Mouse (Mus musculus) stomach, postnatal 0 days (tissue): ENCODE measurements around the gene Lgr5. TPM values are rescaled to one million over a fixed set of nuclear protein-coding genes. Genes with fewer than 3 reads are reported as not detected.

Experiments
- ATAC-seq: fragments of 200-750 bp; cut with Nextera tagmentation; 2 replicates; pipeline ENCODE4 v1.8.0; 2017; ENCODE audit not compliant: low FRiP score, low TSS enrichment
- DNase-seq: peaks from one replicate; pipeline ENCODE4 v3.0.0-alpha.2; 2016; ENCODE audit warnings: low spot score
- H3K27ac ChIP-seq: fragments of 300-500 bp; sonication (generic); replicated peaks from 2 replicates; pipeline ENCODE4 v1.5.1; 2014; ENCODE audit warnings: mild to moderate bottlenecking, control low read depth
- H3K27me3 ChIP-seq: fragments of 300-500 bp; sonication (generic); 2 replicates; pipeline ENCODE4 v1.6.1; 2014; ENCODE audit warnings: low read length; ENCODE audit not compliant: control insufficient read depth, insufficient read depth
- H3K36me3 ChIP-seq: fragments of 300-500 bp; sonication (generic); 2 replicates; pipeline ENCODE4 v1.6.1; 2014; ENCODE audit warnings: low read length, mixed read lengths; ENCODE audit not compliant: control insufficient read depth, insufficient read depth
- H3K4me1 ChIP-seq: fragments of 300-500 bp; sonication (generic); replicated peaks from 2 replicates; pipeline ENCODE4 v1.6.1; 2014; ENCODE audit warnings: antibody characterized with exemption; ENCODE audit not compliant: control insufficient read depth, insufficient read depth
- H3K4me2 ChIP-seq: fragments of 300-500 bp; sonication (generic); replicated peaks from 2 replicates; pipeline ENCODE4 v1.6.1; 2014; ENCODE audit warnings: low read depth, mild to moderate bottlenecking, control low read depth, moderate library complexity
- H3K4me3 ChIP-seq: fragments of 300-500 bp; sonication (generic); 2 replicates; pipeline ENCODE4 v1.5.1; 2014; ENCODE audit warnings: low read depth, low read length, control low read depth
- H3K9ac ChIP-seq: fragments of 300-500 bp; sonication (generic); 2 replicates; pipeline ENCODE4 v1.6.1; 2014; ENCODE audit warnings: mild to moderate bottlenecking, low read length, control low read depth, mixed read lengths
- H3K9me3 ChIP-seq: fragments of 300-500 bp; sonication (generic); 2 replicates; pipeline ENCODE4 v1.6.1; 2016; ENCODE audit warnings: low read length; ENCODE audit not compliant: control insufficient read depth
- CTCF ChIP-seq: IDR thresholded peaks from 2 replicates; pipeline ENCODE4 v1.5.1; 2016; ENCODE audit warnings: antibody characterized with exemption, low read depth, mild to moderate bottlenecking, moderate library complexity
- EP300 ChIP-seq: optimal IDR thresholded peaks from 2 replicates; pipeline ENCODE3; 2016; ENCODE audit warnings: antibody characterized with exemption
- WGBS: fragments of 180-500 bp; shearing (Covaris S2); extraction: QIAGEN DNeasy Blood & Tissue Kit; methylation state at CpG from one replicate; pipeline ENCODE4 v1.1.7; 2014; 5-methylcytosine and 5-hydroxymethylcytosine counted together
- polyA plus RNA-seq: library from polyadenylated mRNA; unstranded; fragments of >200 nt; fragmentation: Nextera tagmentation; extraction: Ambion mirVana; gene quantifications from 2 replicates; pipeline ENCODE4 v1.2.1, GENCODE M21; 2015

The Lgr5 gene
- polyA plus RNA-seq, 1 experiment from 2014 or later, result 2.9 TPM

GRCm38 (mm10) chr10:115579076-115579475 is 8.5 kb downstream of the Lgr5 start:
- 71% methylated on average over 7 of the region's 7 CpGs for WGBS
- no peaks in the 10 kb centered on the region for H3K36me3 ChIP-seq
- ATAC-seq (no peak), DNase-seq (no peak)
- H3K4me2 ChIP-seq, result no peak overlapping the region
- no peak overlapping the region for H3K4me3 ChIP-seq
- peaks cover under 1% of the 10 kb centered on the region; the same call in 1 of the 2 replicates for H3K27me3 ChIP-seq
- no peaks in the 10 kb centered on the region for H3K9me3 ChIP-seq
- no peaks in the 10 kb centered on the region for H3K4me1 ChIP-seq
- no peak overlapping the region for H3K27ac ChIP-seq
- no peak overlapping the region for H3K9ac ChIP-seq
- TF ChIP-seq EP300, result no peak
- no peak for TF ChIP-seq CTCF

DNA sequence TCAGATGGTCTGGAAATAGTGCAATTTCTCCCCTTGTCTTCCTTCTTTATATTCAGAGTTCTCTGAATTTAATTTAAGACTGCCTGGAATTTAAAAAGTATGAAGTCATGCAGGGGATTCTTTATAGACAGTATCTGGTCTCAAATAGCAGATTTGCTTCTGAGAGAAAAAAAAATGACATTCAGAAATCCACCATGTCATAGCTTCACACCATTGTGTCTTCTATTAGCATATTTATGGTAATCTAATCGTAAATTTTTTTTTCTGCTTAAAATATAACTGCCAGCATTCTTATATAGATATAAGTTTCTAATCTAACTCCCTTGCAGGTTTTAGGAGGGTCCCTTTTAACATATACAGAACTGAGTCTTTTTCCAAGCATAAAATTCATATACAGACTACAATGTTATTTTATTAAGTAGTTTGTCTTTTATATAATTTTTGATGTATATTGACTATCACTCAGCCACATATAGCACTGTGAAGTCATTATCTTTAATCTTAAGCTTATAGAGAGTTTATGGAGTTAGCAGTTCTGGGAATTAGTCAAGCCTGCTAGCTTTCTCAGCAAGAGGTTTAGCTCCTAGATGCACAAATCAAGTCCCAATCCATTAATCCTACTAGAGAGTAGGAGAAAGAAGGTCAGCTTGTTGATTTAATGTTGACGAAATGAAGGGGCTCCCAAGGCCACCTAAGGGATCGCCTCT is 15.7 kb downstream of the Lgr5 start:
- no peaks in the 10 kb centered on the region for H3K27me3 ChIP-seq
- no peak overlapping the region for H3K4me2 ChIP-seq
- TF ChIP-seq CTCF (no peak), EP300 (no peak)
- H3K27ac ChIP-seq, result no peak overlapping the region
- no peak for ATAC-seq
- H3K9ac ChIP-seq, result no peak overlapping the region
- H3K4me1 ChIP-seq, result no peaks in the 10 kb centered on the region
- WGBS, result 44% methylated on average over 3 of the region's 3 CpGs
- DNase-seq, result no peak
- no peaks in the 10 kb centered on the region for H3K9me3 ChIP-seq
- H3K4me3 ChIP-seq, result no peak overlapping the region
- no peaks in the 10 kb centered on the region for H3K36me3 ChIP-seq

GRCm38 (mm10) chr10:115571317-115571716 is 16.3 kb downstream of the Lgr5 start:
- Histone ChIP-seq H3K9ac (no peak overlapping the region), H3K4me2 (no peak overlapping the region), H3K9me3 (no peaks in the 10 kb centered on the region), H3K4me1 (no peaks in the 10 kb centered on the region), H3K36me3 (no peaks in the 10 kb centered on the region), H3K27me3 (no peaks in the 10 kb centered on the region), H3K4me3 (no peak overlapping the region), H3K27ac (no peak overlapping the region)
- DNase-seq (no peak), ATAC-seq (no peak)
- TF ChIP-seq CTCF (no peak), EP300 (no peak)
- 83% methylated on average over 6 of the region's 6 CpGs for WGBS

GRCm38 (mm10) chr10:115570577-115570976 is 17.0 kb downstream of the Lgr5 start:
- H3K36me3 ChIP-seq, result no peaks in the 10 kb centered on the region
- no peak overlapping the region for H3K4me3 ChIP-seq
- H3K27ac ChIP-seq, result no peak overlapping the region
- no peak for ATAC-seq
- H3K9me3 ChIP-seq, result no peaks in the 10 kb centered on the region
- no peak for DNase-seq
- H3K4me1 ChIP-seq, result no peaks in the 10 kb centered on the region
- no peaks in the 10 kb centered on the region for H3K27me3 ChIP-seq
- 83% methylated on average over 2 of the region's 2 CpGs for WGBS
- H3K9ac ChIP-seq, result no peak overlapping the region
- TF ChIP-seq CTCF, result no peak
- TF ChIP-seq EP300, result no peak
- H3K4me2 ChIP-seq, result no peak overlapping the region

DNA sequence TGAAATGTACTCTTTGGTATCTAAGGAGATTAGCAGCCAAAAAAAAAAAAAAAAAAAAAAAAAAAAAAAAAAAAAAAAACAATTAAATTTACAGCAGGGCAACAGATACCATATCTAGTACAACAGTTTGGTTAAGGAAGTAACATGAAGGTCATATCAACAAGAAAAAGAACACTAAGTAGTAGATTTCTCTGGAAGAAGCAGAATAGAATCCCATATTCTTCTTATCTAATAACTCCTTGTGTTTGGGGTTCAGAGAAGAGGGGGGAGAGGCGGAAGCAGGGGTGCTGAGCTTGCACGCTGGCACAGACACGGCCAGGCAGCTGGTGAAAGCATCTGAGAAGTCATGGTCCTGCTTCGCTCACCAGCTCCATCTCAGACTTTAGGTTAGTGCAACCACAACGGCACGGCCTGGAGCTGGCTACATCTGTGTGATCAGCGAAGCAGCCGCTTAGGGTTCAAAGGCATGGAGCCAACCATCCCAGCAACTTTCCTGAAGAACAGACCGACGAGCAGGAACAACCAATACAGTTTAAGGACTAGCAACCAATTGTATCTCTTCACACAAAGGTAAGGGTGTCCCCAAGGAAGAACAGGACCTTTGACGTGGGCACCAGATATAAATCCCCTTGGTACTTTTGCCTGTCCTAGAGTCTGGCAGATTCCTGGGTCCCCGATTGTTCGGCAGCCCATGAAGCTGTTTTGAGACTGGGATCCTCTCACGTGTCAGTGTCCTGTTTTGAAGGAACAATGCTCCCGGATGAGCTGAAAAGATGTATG is 17.7 kb downstream of the Lgr5 start, which contains the start of gene A930009A15Rik:
Gene A930009A15Rik, plus strand, starts transcription at position 275 of the 780 bp plus-strand sequence.
- Histone ChIP-seq H3K27me3 (no peaks in the 10 kb centered on the region), H3K36me3 (no peaks in the 10 kb centered on the region), H3K4me2 (no peak within 1 kb of the TSS), H3K4me1 (no peaks in the 10 kb centered on the region), H3K27ac (no peak within 1 kb of the TSS), H3K9me3 (no peaks in the 10 kb centered on the region), H3K9ac (no peak within 1 kb of the TSS), H3K4me3 (no peak within 1 kb of the TSS)
- DNase-seq, result no peak
- WGBS, result 88% methylated on average over 15 of the region's 15 CpGs
- ATAC-seq, result no peak
- TF ChIP-seq CTCF (no peak), EP300 (no peak)

GRCm38 (mm10) chr10:115563961-115564360 is 23.6 kb downstream of the Lgr5 start:
- no peak overlapping the region for H3K4me2 ChIP-seq
- DNase-seq, result no peak
- no peak for ATAC-seq
- TF ChIP-seq EP300 (no peak), CTCF (no peak)
- H3K36me3 ChIP-seq, result no peaks in the 10 kb centered on the region
- no peak overlapping the region for H3K9ac ChIP-seq
- H3K4me1 ChIP-seq, result no peaks in the 10 kb centered on the region
- H3K4me3 ChIP-seq, result no peak overlapping the region
- H3K9me3 ChIP-seq, result no peaks in the 10 kb centered on the region
- no peaks in the 10 kb centered on the region for H3K27me3 ChIP-seq
- H3K27ac ChIP-seq, result no peak overlapping the region
- 81% methylated on average over 5 of the region's 5 CpGs for whole genome bisulfite sequencing
